Mouse (Mus musculus) heart, embryonic 12.5 days (tissue): ENCODE data around the gene Fam126a. TPM values are rescaled to one million over a fixed set of nuclear protein-coding genes. Genes with fewer than 3 reads are reported as not detected.

Source experiments
- ATAC-seq: fragments of 200-750 bp; cut with Nextera tagmentation; 2 replicates; pipeline ENCODE4 v1.8.0; 2017; ENCODE audit warnings: moderate TSS enrichment, moderate library complexity; ENCODE audit not compliant: insufficient number of reproducible peaks, low FRiP score
- H3K27ac ChIP-seq: fragments of 300-500 bp; sonication (generic); 2 replicates; pipeline ENCODE4 v1.5.1; 2016; ENCODE audit warnings: mild to moderate bottlenecking, moderate library complexity; ENCODE audit not compliant: poor library complexity, severe bottlenecking
- H3K27me3 ChIP-seq: fragments of 300-500 bp; sonication (generic); replicated peaks from 2 replicates; pipeline ENCODE4 v1.6.1; 2016; ENCODE audit warnings: mild to moderate bottlenecking, moderate library complexity
- H3K36me3 ChIP-seq: fragments of 300-500 bp; sonication (generic); 2 replicates; pipeline ENCODE4 v1.6.1; 2016; ENCODE audit warnings: mild to moderate bottlenecking, moderate library complexity
- H3K4me1 ChIP-seq: fragments of 300-500 bp; sonication (generic); replicated peaks from 2 replicates; pipeline ENCODE4 v1.6.1; 2016; ENCODE audit warnings: mild to moderate bottlenecking
- H3K4me2 ChIP-seq: fragments of 300-500 bp; sonication (generic); 2 replicates; pipeline ENCODE4 v1.6.1; 2016; ENCODE audit warnings: mild to moderate bottlenecking, moderate library complexity
- H3K4me3 ChIP-seq: fragments of 300-500 bp; sonication (generic); 2 replicates; pipeline ENCODE4 v1.5.1; 2016; ENCODE audit warnings: mild to moderate bottlenecking
- H3K9ac ChIP-seq: fragments of 300-500 bp; sonication (generic); 2 replicates; pipeline ENCODE4 v1.6.1; 2016; ENCODE audit warnings: mild to moderate bottlenecking, moderate library complexity
- H3K9me3 ChIP-seq: fragments of 300-500 bp; sonication (generic); replicated peaks from 2 replicates; pipeline ENCODE4 v1.6.1; 2016; ENCODE audit warnings: mild to moderate bottlenecking, moderate library complexity
- WGBS: fragments of 180-500 bp; shearing (Covaris S2); methylation state at CpG from one replicate; pipeline ENCODE4 v1.1.7; 2016; 5-methylcytosine and 5-hydroxymethylcytosine counted together
- polyA plus RNA-seq: library from polyadenylated mRNA; unstranded; fragments of >200 nt; fragmentation: Nextera tagmentation; extraction: Ambion mirVana; gene quantifications from 2 replicates; pipeline ENCODE4 v1.2.1, GENCODE M21; 2016

Fam126a gene
- polyA plus RNA-seq, 1 experiment from 2014 or later, result 51.7 TPM

DNA sequence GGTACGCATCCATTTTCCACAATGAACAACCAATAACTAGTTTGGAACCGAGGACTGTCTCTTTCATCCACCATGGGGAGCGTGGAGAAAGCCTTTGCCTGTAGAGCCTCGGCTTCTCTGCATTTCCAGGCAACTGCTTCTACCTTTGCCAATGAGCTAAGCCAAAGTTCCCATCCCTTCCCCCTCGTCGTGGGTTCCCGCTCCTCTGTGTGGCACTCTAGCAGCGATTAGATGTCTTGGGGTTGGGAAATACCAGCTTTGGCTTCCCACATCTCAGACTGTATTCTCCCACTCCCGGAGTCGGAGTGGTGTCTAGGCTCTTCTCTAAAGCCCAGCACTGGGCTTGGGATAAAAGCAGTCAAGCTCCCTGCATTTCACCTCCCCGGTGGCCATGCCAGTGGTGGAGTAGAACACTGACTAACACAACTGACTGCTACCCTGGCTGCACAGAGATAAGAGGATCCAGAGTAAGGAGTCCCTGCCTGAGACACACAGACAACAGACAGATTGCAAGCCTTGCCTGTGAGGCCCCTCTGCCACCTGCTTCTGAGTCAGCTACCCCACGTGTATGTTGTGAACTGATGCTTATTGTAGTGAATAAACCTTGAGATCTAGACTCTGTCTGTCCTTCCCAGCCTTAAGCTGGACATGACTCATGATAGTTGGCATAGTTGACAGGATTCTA, 106.9 kb downstream of the Fam126a start:
- Histone ChIP-seq H3K9ac (0 out of 2 replicates have a peak overlapping the region, but pooled peaks have one; percentile 37), H3K27me3 (no peaks in the 10 kb centered on the region), H3K36me3 (no peaks in the 10 kb centered on the region), H3K4me1 (peaks cover 33% of the 10 kb centered on the region), H3K27ac (peak overlapping the region; percentile 90), H3K4me2 (peak overlapping the region; percentile 53), H3K4me3 (no peak overlapping the region), H3K9me3 (no peaks in the 10 kb centered on the region)
- 69% methylated on average over 12 of the region's 12 CpGs for WGBS
- ATAC-seq, result peak; percentile 88

- H3K9me3 ChIP-seq, result no peaks in the 10 kb centered on the region
- ATAC-seq, result peak; percentile 93
- H3K27ac ChIP-seq, result peak overlapping the region; percentile 90
- peaks cover 33% of the 10 kb centered on the region for H3K4me1 ChIP-seq
- peak overlapping the region; percentile 53 for H3K4me2 ChIP-seq
- 35% methylated on average over 12 of the region's 12 CpGs for WGBS
- no peaks in the 10 kb centered on the region for H3K36me3 ChIP-seq
- H3K4me3 ChIP-seq, result peak overlapping the region; percentile 4; the same call in 1 of the 2 replicates
- 0 out of 2 replicates have a peak overlapping the region, but pooled peaks have one; percentile 39 for H3K9ac ChIP-seq
- no peaks in the 10 kb centered on the region for H3K27me3 ChIP-seq
These were observed 107.8 kb downstream of the Fam126a start for GRCm38 (mm10) chr5:23922516-23923291.

- WGBS, result 60% methylated on average over 1 of the region's 1 CpGs
- Histone ChIP-seq H3K9ac (no peak overlapping the region), H3K4me1 (peaks cover 33% of the 10 kb centered on the region), H3K4me2 (peak overlapping the region; percentile 19; the same call in 1 of the 2 replicates), H3K4me3 (no peak overlapping the region), H3K27ac (0 out of 2 replicates have a peak overlapping the region, but pooled peaks have one; percentile 16), H3K9me3 (no peaks in the 10 kb centered on the region), H3K27me3 (no peaks in the 10 kb centered on the region), H3K36me3 (no peaks in the 10 kb centered on the region)
- no peak for ATAC-seq
These were observed 109.2 kb downstream of the Fam126a start for GRCm38 (mm10) chr5:23921316-23921715.

DNA sequence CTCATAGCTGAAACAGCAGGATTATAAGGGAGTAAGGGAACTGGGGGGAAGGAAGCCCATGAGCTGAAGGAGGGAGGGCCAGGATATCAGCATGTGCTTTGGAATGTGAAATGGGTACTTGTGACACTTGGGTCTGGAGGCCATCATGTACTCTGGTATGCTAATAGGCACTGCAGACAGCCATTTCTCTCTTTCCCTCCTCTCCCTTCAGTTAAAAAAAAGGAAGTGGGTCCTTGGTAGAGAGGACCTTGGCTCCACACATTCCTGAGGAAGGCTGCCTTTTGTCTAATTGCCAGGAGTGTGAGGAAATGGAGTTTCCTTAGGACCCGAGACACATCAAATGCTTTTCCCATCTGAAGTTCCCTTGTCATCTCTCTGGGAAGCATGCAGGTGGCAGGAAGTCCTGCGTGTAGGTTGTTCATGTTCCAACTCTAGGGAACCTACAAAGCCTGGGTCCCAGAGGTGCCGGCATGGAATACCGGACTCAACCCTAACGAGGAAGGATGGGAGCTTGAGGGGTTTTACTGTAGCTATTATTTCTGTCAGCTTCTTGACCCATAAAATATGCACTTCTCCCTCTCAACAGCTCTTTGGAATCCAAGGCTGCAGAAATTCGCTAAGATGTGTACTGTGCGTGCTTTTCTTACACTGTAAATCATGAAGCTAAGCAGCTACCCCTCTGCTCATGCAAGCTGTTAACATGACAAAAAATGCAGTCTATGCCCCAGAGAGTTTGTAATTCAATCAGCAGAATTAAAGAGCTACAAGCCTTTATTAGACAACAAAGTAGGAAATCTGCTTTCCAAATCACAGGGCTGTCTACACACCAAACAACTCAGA, 110.4 kb downstream of the Fam126a start:
- Histone ChIP-seq H3K9ac (no peak overlapping the region), H3K4me3 (no peak overlapping the region), H3K9me3 (no peaks in the 10 kb centered on the region), H3K4me2 (no peak overlapping the region), H3K27ac (no peak overlapping the region), H3K27me3 (no peaks in the 10 kb centered on the region), H3K4me1 (peaks cover 33% of the 10 kb centered on the region), H3K36me3 (no peaks in the 10 kb centered on the region)
- 55% methylated on average over 7 of the region's 7 CpGs for WGBS
- no peak for ATAC-seq

- 60% methylated on average over 1 of the region's 1 CpGs for WGBS
- Histone ChIP-seq H3K27ac (no peak overlapping the region), H3K9ac (no peak overlapping the region), H3K4me3 (no peak overlapping the region), H3K9me3 (peaks cover under 1% of the 10 kb centered on the region; the same call in 1 of the 2 replicates), H3K4me2 (no peak overlapping the region), H3K27me3 (no peaks in the 10 kb centered on the region), H3K4me1 (peaks cover 13% of the 10 kb centered on the region), H3K36me3 (no peaks in the 10 kb centered on the region)
- ATAC-seq, result no peak
These were observed 113.2 kb downstream of the Fam126a start for GRCm38 (mm10) chr5:23917301-23917700.

- no peak for ATAC-seq
- Histone ChIP-seq H3K27ac (no peak overlapping the region), H3K9ac (no peak overlapping the region), H3K9me3 (peaks cover 16% of the 10 kb centered on the region), H3K4me3 (no peak overlapping the region), H3K4me2 (no peak overlapping the region), H3K4me1 (no peaks in the 10 kb centered on the region), H3K27me3 (no peaks in the 10 kb centered on the region), H3K36me3 (peaks cover 7% of the 10 kb centered on the region; the same call in 1 of the 2 replicates)
- 94% methylated on average over 1 of the region's 1 CpGs for WGBS
These were observed 118.9 kb downstream of the Fam126a start for GRCm38 (mm10) chr5:23911556-23911955.

GRCm38 (mm10) chr5:23909256-23909655, 121.2 kb downstream of the Fam126a start:
- whole genome bisulfite sequencing, result 78% methylated on average over 3 of the region's 3 CpGs
- no peak for ATAC-seq
- H3K4me1 ChIP-seq, result no peaks in the 10 kb centered on the region

DNA sequence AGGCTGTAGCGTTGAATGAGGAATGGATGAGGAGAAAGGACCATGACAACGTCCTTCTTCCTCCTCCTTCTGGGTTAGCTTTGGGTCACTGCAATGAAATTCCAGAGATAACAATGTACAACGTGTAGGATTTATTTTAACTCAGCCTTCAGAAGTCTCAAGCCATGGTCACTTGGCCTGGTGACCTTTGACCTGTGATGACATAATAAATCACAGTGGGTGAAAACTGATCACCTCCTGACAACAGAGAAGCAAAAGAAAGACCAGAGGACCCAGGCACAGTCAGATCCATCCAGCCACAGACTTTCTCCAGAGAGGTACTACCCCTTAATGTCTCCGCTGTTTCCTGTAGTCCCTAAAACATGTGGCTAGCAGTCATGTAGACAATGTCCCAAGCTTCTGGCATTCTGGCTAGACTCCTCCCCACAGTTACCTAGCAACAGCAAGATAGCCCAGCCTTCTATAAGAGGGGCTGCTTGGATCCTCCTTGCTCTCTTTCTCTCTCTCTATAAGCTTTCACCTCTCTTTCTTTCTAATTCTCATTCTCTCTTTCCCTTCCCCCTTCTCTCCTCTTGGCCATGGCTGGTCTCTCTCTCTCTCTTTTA, 121.9 kb downstream of the Fam126a start:
- Histone ChIP-seq H3K9ac (no peak overlapping the region), H3K4me3 (no peak overlapping the region), H3K4me2 (no peak overlapping the region), H3K27me3 (no peaks in the 10 kb centered on the region), H3K9me3 (peaks cover 16% of the 10 kb centered on the region), H3K4me1 (no peaks in the 10 kb centered on the region), H3K27ac (no peak overlapping the region), H3K36me3 (peaks cover 7% of the 10 kb centered on the region; the same call in 1 of the 2 replicates)
- WGBS, result 63% methylated on average over 4 of the region's 4 CpGs
- ATAC-seq, result no peak

More at GRCm38 (mm10) chr5:23909256-23909655, 121.2 kb downstream of the Fam126a start:
- H3K27ac ChIP-seq, result no peak overlapping the region
- H3K27me3 ChIP-seq, result no peaks in the 10 kb centered on the region
- no peak overlapping the region for H3K9ac ChIP-seq
- H3K36me3 ChIP-seq, result peaks cover 7% of the 10 kb centered on the region; the same call in 1 of the 2 replicates
- no peak overlapping the region for H3K4me3 ChIP-seq
- no peak overlapping the region for H3K4me2 ChIP-seq
- peaks cover 16% of the 10 kb centered on the region for H3K9me3 ChIP-seq

GRCm38 (mm10) chr5:23902221-23902620, 128.3 kb downstream of the Fam126a start:
- Histone ChIP-seq H3K9me3 (peaks cover 6% of the 10 kb centered on the region), H3K4me2 (no peak overlapping the region), H3K27ac (no peak overlapping the region), H3K9ac (no peak overlapping the region), H3K27me3 (no peaks in the 10 kb centered on the region), H3K36me3 (no peaks in the 10 kb centered on the region), H3K4me1 (no peaks in the 10 kb centered on the region), H3K4me3 (no peak overlapping the region)
- no peak for ATAC-seq
- WGBS, result 87% methylated on average over 2 of the region's 2 CpGs

GRCm38 (mm10) chr5:23900190-23900589, 130.3 kb downstream of the Fam126a start:
- no peak overlapping the region for H3K4me2 ChIP-seq
- H3K27ac ChIP-seq, result no peak overlapping the region
- WGBS, result 71% methylated on average over 4 of the region's 4 CpGs
- H3K36me3 ChIP-seq, result no peaks in the 10 kb centered on the region
- no peak overlapping the region for H3K9ac ChIP-seq
- H3K27me3 ChIP-seq, result no peaks in the 10 kb centered on the region
- no peak for ATAC-seq
- no peaks in the 10 kb centered on the region for H3K4me1 ChIP-seq
- peaks cover 6% of the 10 kb centered on the region for H3K9me3 ChIP-seq
- H3K4me3 ChIP-seq, result no peak overlapping the region
